8 mouse cellular contexts compared by ENCODE assay signal in the genomic region with DNA sequence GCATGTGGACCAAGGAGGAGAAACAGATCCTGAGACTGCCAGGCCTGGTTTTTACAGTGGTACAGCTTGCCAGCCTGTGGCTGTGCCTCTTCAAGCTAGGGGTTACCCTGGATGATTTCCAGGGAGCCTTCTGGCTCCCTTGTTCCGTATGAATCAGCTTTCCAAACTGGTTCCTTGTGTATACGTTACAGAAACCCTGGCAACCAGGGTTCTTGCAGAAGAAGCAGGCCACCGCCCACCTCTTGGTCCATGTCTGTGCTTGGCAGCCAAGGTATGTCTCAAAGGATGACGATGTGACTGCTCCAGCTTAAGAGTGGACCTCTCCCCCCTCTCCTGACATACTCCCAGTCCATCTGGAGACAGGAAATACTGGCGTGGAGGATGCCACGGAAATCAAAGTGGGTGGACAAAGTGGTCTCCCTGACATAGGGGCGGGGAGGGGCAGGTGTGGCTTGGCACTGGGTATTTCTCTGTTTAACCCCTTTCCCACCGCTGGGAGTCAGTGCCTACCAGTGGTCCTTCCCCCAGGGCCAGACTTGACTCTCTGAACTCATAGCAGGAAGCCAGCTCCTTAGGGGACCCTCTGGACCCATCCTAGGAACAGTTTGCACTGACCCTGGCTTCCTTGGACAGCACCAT. TPM values are rescaled to one million over a fixed set of nuclear protein-coding genes. Genes with fewer than 3 reads are reported as not detected.
DNase-seq lines count a peak whose midpoint lies in the region; ATAC-seq and TF ChIP-seq lines count a peak whose summit lies in the region.

No protein-coding gene starts in this region.

- H3K36me3 ChIP-seq in midbrain, embryonic 11.5 days (ENCODE audit: control insufficient read depth, insufficient read depth, low read length), result no peaks in the 10 kb centered on the region

- peak overlapping the region; percentile 76 for H3K4me2 ChIP-seq in midbrain, embryonic 11.5 days

- peak overlapping the region; percentile 57 for H3K9ac ChIP-seq in midbrain, embryonic 11.5 days (ENCODE audit: low read length)

- under 1% methylated on average over 8 of the region's 8 CpGs for WGBS in cerebellum, adult 2 months
- 32% methylated on average over 8 of the region's 8 CpGs for WGBS in midbrain, embryonic 11.5 days

- no peaks in the 10 kb centered on the region for H3K9me3 ChIP-seq in midbrain, embryonic 11.5 days (ENCODE audit: control insufficient read depth, low read length)

- peaks cover 15% of the 10 kb centered on the region for H3K4me1 ChIP-seq in cerebellum, adult 2 months (ENCODE audit: control insufficient read depth, insufficient read depth, low read length)
- peaks cover 26% of the 10 kb centered on the region for H3K4me1 ChIP-seq in midbrain, embryonic 11.5 days (ENCODE audit: control insufficient read depth, insufficient read depth, low read length)

- peak overlapping the region; percentile 71 for H3K4me3 ChIP-seq in cerebellum, adult 2 months (replicated peaks; ENCODE audit: insufficient read depth, low read depth, low read length)
- peak overlapping the region; percentile 61 for H3K4me3 ChIP-seq in midbrain, embryonic 11.5 days (ENCODE audit: low read depth, low read length)

- no peak for TF ChIP-seq POLR2A in cerebellum, adult 2 months (IDR thresholded peaks at IDR 0.05; ENCODE audit: borderline replicate concordance, insufficient read depth, low read length)

- DNase-seq in gastrocnemius, adult 18-20 months (ENCODE audit: low spot score), result peak; percentile 38
- no peak for DNase-seq in gastrocnemius, postnatal 10 days
- peak; percentile 53 to 72 for DNase-seq in cerebellum, adult 2 months
- peak; percentile 50 to 84 for DNase-seq in frontal cortex, postnatal 10 days (ENCODE audit: low spot score in 2 of 2)
- DNase-seq in induced T-regulatory cell, adult 2 months (ENCODE audit: low read depth), result peak; percentile 53
- peak; percentile 77 for DNase-seq in left cerebral cortex, postnatal 4 days
- no peak for DNase-seq in midbrain, embryonic 11.5 days (ENCODE audit: low spot score, missing footprints)
- DNase-seq in testis, postnatal 14 days (ENCODE audit: low spot score), result peak; percentile 41

- intact Hi-C loops in left cerebral cortex, postnatal 4 days (cut with DNase I), result no loop called here

- no peaks in the 10 kb centered on the region for H3K27me3 ChIP-seq in cerebellum, adult 2 months (ENCODE audit: control insufficient read depth, insufficient read depth, low read length)
- H3K27me3 ChIP-seq in midbrain, embryonic 11.5 days (ENCODE audit: control insufficient read depth, insufficient read depth, low read length), result peaks cover 6% of the 10 kb centered on the region

- peak overlapping the region; percentile 62 for H3K27ac ChIP-seq in cerebellum, adult 2 months (ENCODE audit: insufficient read depth, low read length)
- no peak overlapping the region for H3K27ac ChIP-seq in midbrain, embryonic 11.5 days (ENCODE audit: low read depth, low read length)

- no peak for TF ChIP-seq CTCF in cerebellum, adult 2 months (IDR thresholded peaks at IDR 0.05; ENCODE audit: borderline replicate concordance, insufficient read depth, low read depth, low read length)

- no peak; the same call in 1 of the 2 replicates for ATAC-seq in midbrain, embryonic 11.5 days (ENCODE audit: low FRiP score)

RNA-seq across cellular contexts. Expression of gene Per2, which starts 0.8 kb away (rescaled TPM):
- total RNA-seq in gastrocnemius, adult 18-20 months (2021), result 1 to 10 TPM; 2.3 to 3.0 TPM
- total RNA-seq in gastrocnemius, postnatal 10 days (2021), result 1 to 10 TPM; 4.9 to 6.8 TPM
- polyA plus RNA-seq in cerebellum, adult 2 months (2012; rRNA removed), result 15.4 and 18.1 TPM in 2 replicates
- total RNA-seq in left cerebral cortex, postnatal 4 days (2021), result 10 to 100 TPM in 1 of 2 experiments, 1 to 10 TPM in 1; 8.4 to 10.7 TPM
- 1.5 and 1.6 TPM in 2 replicates for polyA plus RNA-seq in midbrain, embryonic 11.5 days (2014; fragmentation: Nextera tagmentation; extraction: Ambion mirVana)

RNA-seq across cellular contexts. Expression of gene Traf3ip1, which starts 36.1 kb away (rescaled TPM):
- total RNA-seq in gastrocnemius, adult 18-20 months (2021), result 1 to 10 TPM; 3.0 to 4.1 TPM
- 1 to 10 TPM; 3.4 to 3.8 TPM for total RNA-seq in gastrocnemius, postnatal 10 days (2021)
- 17.6 and 20.0 TPM in 2 replicates for polyA plus RNA-seq in cerebellum, adult 2 months (2012; rRNA removed)
- total RNA-seq in left cerebral cortex, postnatal 4 days (2021), result 10 to 100 TPM; 15.4 to 16.1 TPM
- polyA plus RNA-seq in midbrain, embryonic 11.5 days (2014; fragmentation: Nextera tagmentation; extraction: Ambion mirVana), result 6.0 and 7.3 TPM in 2 replicates

RNA-seq across cellular contexts. Expression of gene Hes6, which starts 44.5 kb away (rescaled TPM):
- 1 to 10 TPM; 6.0 to 6.4 TPM for total RNA-seq in gastrocnemius, adult 18-20 months (2021)
- 10 to 100 TPM; 19.8 to 21.4 TPM for total RNA-seq in gastrocnemius, postnatal 10 days (2021)
- polyA plus RNA-seq in cerebellum, adult 2 months (2012; rRNA removed), result 28.2 and 31.4 TPM in 2 replicates
- total RNA-seq in left cerebral cortex, postnatal 4 days (2021), result 10 to 100 TPM; 61.6 to 65.6 TPM
- polyA plus RNA-seq in midbrain, embryonic 11.5 days (2014; fragmentation: Nextera tagmentation; extraction: Ambion mirVana), result 300 and 322 TPM in 2 replicates

RNA-seq across cellular contexts. Expression of gene Ilkap, which starts 59.7 kb away (rescaled TPM):
- 10 to 100 TPM; 35.4 to 40.1 TPM for total RNA-seq in gastrocnemius, adult 18-20 months (2021)
- total RNA-seq in gastrocnemius, postnatal 10 days (2021), result 10 to 100 TPM; 48.2 to 49.3 TPM
- 101 and 103 TPM in 2 replicates for polyA plus RNA-seq in cerebellum, adult 2 months (2012; rRNA removed)
- 10 to 100 TPM; 84.7 to 89.3 TPM for total RNA-seq in left cerebral cortex, postnatal 4 days (2021)
- 163 and 169 TPM in 2 replicates for polyA plus RNA-seq in midbrain, embryonic 11.5 days (2014; fragmentation: Nextera tagmentation; extraction: Ambion mirVana)

Comparison
In these comparisons a context has a peak if more than half of its experiments do, and no peak if none do; other contexts are left out.
1. DNase-seq: peak in gastrocnemius, adult 18-20 months (single experiment), cerebellum, adult 2 months (2 of 2), frontal cortex, postnatal 10 days (2 of 2), induced T-regulatory cell, adult 2 months (single experiment), left cerebral cortex, postnatal 4 days (single experiment) and testis, postnatal 14 days (single experiment); none in gastrocnemius, postnatal 10 days (single experiment) and midbrain, embryonic 11.5 days (single experiment).